Mouse (Mus musculus) CH12.LX (cell line): Measurements from ENCODE around the gene Adgra1. TPM values are rescaled to one million over a fixed set of nuclear protein-coding genes. Genes with fewer than 3 reads are reported as not detected.

Source experiments
- DNase-seq: peaks from one replicate; pipeline ENCODE4 v3.0.0-alpha.2; 2013; ENCODE audit errors: extremely low read depth
- H3K27ac ChIP-seq: 2 replicates; pipeline ENCODE4 v1.5.1; 2012; ENCODE audit warnings: low read depth, mild to moderate bottlenecking, control low read depth, moderate library complexity; ENCODE audit not compliant: insufficient read depth
- H3K27me3 ChIP-seq: replicated peaks from 2 replicates; pipeline ENCODE3; 2012; ENCODE audit warnings: inconsistent platforms
- H3K36me3 ChIP-seq, 2 experiments: replicated peaks in 1 of 2; 2 replicates each; pipeline versions ENCODE3 to v1.6.1; 2012; ENCODE audit warnings: inconsistent platforms in 1 of 2, low read length in 1 of 2, mild to moderate bottlenecking in 1 of 2, mixed read lengths in 1 of 2, moderate library complexity in 1 of 2; ENCODE audit not compliant: control insufficient read depth in 1 of 2, insufficient read depth in 1 of 2
- H3K4me1 ChIP-seq, 2 experiments: 2 replicates each; pipeline ENCODE4 v1.6.1; 2012; ENCODE audit warnings: inconsistent platforms in 1 of 2, moderate library complexity in 1 of 2; ENCODE audit not compliant: insufficient read depth in 2 of 2, control insufficient read depth in 1 of 2
- H3K4me2 ChIP-seq: 2 replicates; pipeline ENCODE4 v1.6.1; 2012; ENCODE audit warnings: low read depth, mild to moderate bottlenecking, control low read depth; ENCODE audit not compliant: poor library complexity, insufficient read depth, severe bottlenecking
- H3K4me3 ChIP-seq, 3 experiments: fragments of 150-350 bp in 1 of 3; sonication (generic) in 1 of 3; replicated peaks in 1 of 3; 2 replicates each; pipeline versions ENCODE3 to v1.5.1; 2011 to 2012; ENCODE audit warnings: low read depth in 2 of 3, low read length in 2 of 3, mild to moderate bottlenecking in 2 of 3, moderate library complexity in 2 of 3, control low read depth in 1 of 3, improper control_type of control experiment in 1 of 3, inconsistent platforms in 1 of 3, mixed read lengths in 1 of 3; ENCODE audit not compliant: poor library complexity in 1 of 3
- H3K79me2 ChIP-seq: replicated peaks from 2 replicates; pipeline ENCODE4 v1.6.1; 2012; ENCODE audit warnings: mild to moderate bottlenecking, moderate library complexity; ENCODE audit not compliant: control insufficient read depth, poor library complexity, insufficient read depth, severe bottlenecking; ENCODE audit errors: extremely low read depth
- H3K9ac ChIP-seq: 2 replicates; pipeline ENCODE4 v1.6.1; 2012; ENCODE audit warnings: low read depth, mild to moderate bottlenecking, control low read depth, moderate library complexity; ENCODE audit not compliant: insufficient read depth
- H3K9me3 ChIP-seq: replicated peaks from 2 replicates; pipeline ENCODE3; 2012; ENCODE audit warnings: low read length, inconsistent platforms, mixed read lengths
- BHLHE40 ChIP-seq: IDR thresholded peaks from 2 replicates; pipeline ENCODE4 v1.6.1; 2011; ENCODE audit warnings: mild to moderate bottlenecking, low read depth, low read length, improper control_type of control experiment
- CTCF ChIP-seq, 2 experiments: IDR thresholded peaks in 1 of 2; conservative IDR thresholded peaks in 1 of 2; 2 replicates each; pipeline ENCODE4 v1.5.1; 2011 to 2012; ENCODE audit warnings: low read depth in 2 of 2, low read length in 2 of 2, improper control_type of control experiment in 1 of 2, inconsistent platforms in 1 of 2, mild to moderate bottlenecking in 1 of 2, moderate library complexity in 1 of 2
- EP300 ChIP-seq: IDR thresholded peaks from 2 replicates; pipeline ENCODE4 v1.6.1; 2011; ENCODE audit warnings: low read length, improper control_type of control experiment
- GABPA ChIP-seq: IDR thresholded peaks from 2 replicates; pipeline ENCODE4 v1.6.1; 2012; ENCODE audit warnings: low read depth, low read length, improper control_type of control experiment, inconsistent platforms; ENCODE audit not compliant: insufficient replicate concordance
- HCFC1 ChIP-seq: IDR thresholded peaks from 2 replicates; pipeline ENCODE4 v1.6.1; 2012; ENCODE audit warnings: low read depth, mild to moderate bottlenecking, inconsistent platforms, low read length, improper control_type of control experiment
- IRF4 ChIP-seq: IDR thresholded peaks from 2 replicates; pipeline ENCODE4 v1.6.1; 2014; ENCODE audit warnings: low read depth, mild to moderate bottlenecking, inconsistent platforms, low read length, improper control_type of control experiment
- JUN ChIP-seq: IDR thresholded peaks from 2 replicates; pipeline ENCODE4 v1.6.1; 2011; ENCODE audit warnings: low read depth, mild to moderate bottlenecking, low read length, improper control_type of control experiment, moderate library complexity; ENCODE audit not compliant: insufficient read depth
- JUND ChIP-seq: conservative IDR thresholded peaks from 2 replicates; pipeline ENCODE4 v1.6.1; 2011; ENCODE audit warnings: low read depth, low read length, improper control_type of control experiment
- MAX ChIP-seq: IDR thresholded peaks from 2 replicates; pipeline ENCODE4 v1.6.1; 2011; ENCODE audit warnings: low read length, improper control_type of control experiment
- MEF2A ChIP-seq: IDR thresholded peaks from 2 replicates; pipeline ENCODE4 v1.6.1; 2014; ENCODE audit warnings: low read depth, mild to moderate bottlenecking, inconsistent platforms, low read length, improper control_type of control experiment, borderline replicate concordance
- MXI1 ChIP-seq: IDR thresholded peaks from 2 replicates; pipeline ENCODE4 v1.6.1; 2011; ENCODE audit warnings: mild to moderate bottlenecking, low read depth, low read length, improper control_type of control experiment
- MYC ChIP-seq: IDR thresholded peaks from 2 replicates; pipeline ENCODE4 v1.6.1; 2011; ENCODE audit warnings: low read depth, mild to moderate bottlenecking, improper control_type of control experiment, low read length
- RAD21 ChIP-seq: IDR thresholded peaks from 2 replicates; pipeline ENCODE4 v1.6.1; 2011; ENCODE audit warnings: low read depth, mild to moderate bottlenecking, low read length, improper control_type of control experiment, moderate library complexity
- RCOR1 ChIP-seq: conservative IDR thresholded peaks from 2 replicates; pipeline ENCODE4 v1.6.1; 2012; ENCODE audit warnings: low read depth, mild to moderate bottlenecking, inconsistent platforms, low read length, improper control_type of control experiment
- SIN3A ChIP-seq: IDR thresholded peaks from 2 replicates; pipeline ENCODE4 v1.6.1; 2012; ENCODE audit warnings: low read length, improper control_type of control experiment, inconsistent platforms
- SMC3 ChIP-seq: IDR thresholded peaks from 2 replicates; pipeline ENCODE4 v1.6.1; 2011; ENCODE audit warnings: low read depth, low read length, improper control_type of control experiment
- UBTF ChIP-seq: IDR thresholded peaks from 2 replicates; pipeline ENCODE4 v1.6.1; 2012; ENCODE audit warnings: low read depth, mild to moderate bottlenecking, inconsistent platforms, low read length, improper control_type of control experiment, moderate library complexity
- USF1 ChIP-seq: IDR thresholded peaks from 2 replicates; pipeline ENCODE4 v1.6.1; 2014; ENCODE audit warnings: low read depth, mild to moderate bottlenecking, inconsistent platforms, low read length, improper control_type of control experiment
- USF2 ChIP-seq: conservative IDR thresholded peaks from 2 replicates; pipeline ENCODE4 v1.6.1; 2011; ENCODE audit warnings: low read depth, low read length, improper control_type of control experiment
- ZC3H11A ChIP-seq: IDR thresholded peaks from 2 replicates; pipeline ENCODE4 v1.6.1; 2012; ENCODE audit warnings: low read depth, mild to moderate bottlenecking, inconsistent platforms, low read length, improper control_type of control experiment
- dilution Hi-C: fragments of 300-500 bp; cut with MboI; formaldehyde crosslinking; loops from 2 replicates; pipeline ENCODE4 v1.14.3; 2020; ENCODE audit warnings: low sequenced_read_pairs; ENCODE audit not compliant: extremely low pct_unique_long_range_greater_than_20kb, extremely low pct_ligation_motif_present
- in situ Hi-C: fragments of 300-500 bp; cut with MboI; formaldehyde crosslinking; loops from 3 replicates; pipeline ENCODE4 v1.14.3; 2019; ENCODE audit warnings: low sequenced_read_pairs, low pct_ligation_motif_present, low pct_unique_long_range_greater_than_20kb, mixed read lengths
- polyA plus RNA-seq: library from polyadenylated mRNA; unstranded; fragments of >175 nt; gene quantifications from 2 replicates; pipeline ENCODE4 v1.2.1, GENCODE M21; 2012; ENCODE audit warnings: low read depth; ENCODE audit not compliant: insufficient read length
- total RNA-seq, 2 experiments: library from RNA; depleted of rRNA; stranded (reverse); fragments of 300-350 nt in 1 of 2; fragments of >200 nt in 1 of 2; gene quantifications; 2 replicates each; pipeline ENCODE4 v1.2.3; 2012 to 2014

Gene Adgra1
- total and polyA plus RNA-seq, 3 experiments: not detected

DNA sequence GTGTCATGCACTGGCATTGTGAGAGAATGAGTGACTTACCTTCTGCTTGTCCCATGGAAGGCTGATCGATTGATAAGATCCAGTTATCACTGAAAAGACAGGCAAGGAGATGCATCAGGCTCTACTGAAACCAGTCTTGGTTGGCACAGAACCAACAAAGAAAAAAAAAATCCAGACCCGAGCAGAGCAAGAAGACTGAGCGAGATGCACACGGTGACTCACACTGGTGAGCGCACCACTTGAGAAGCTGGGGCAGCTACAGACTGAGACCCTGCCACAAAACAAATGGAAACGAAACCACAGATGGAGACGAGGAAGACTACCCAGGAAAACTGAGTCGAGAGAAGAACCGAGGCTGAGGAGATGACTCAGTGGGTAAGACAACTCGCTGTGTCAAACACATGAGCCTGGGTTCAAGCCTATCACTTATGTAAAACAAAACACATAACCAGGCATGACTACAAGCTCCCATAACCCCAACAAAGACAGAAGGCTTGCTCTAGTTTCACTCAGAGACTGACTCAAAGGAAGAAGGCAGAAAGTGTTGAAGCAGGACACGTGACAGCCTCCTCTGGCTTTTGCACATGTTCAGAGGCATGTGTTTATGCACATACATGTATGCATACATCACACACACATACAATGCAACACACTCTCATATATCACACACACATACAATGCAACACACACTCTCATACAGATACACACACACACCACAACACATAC, 6.6 kb downstream of the Adgra1 start:
- TF ChIP-seq RCOR1: no peak
- TF ChIP-seq ZC3H11A: no peak
- TF ChIP-seq SMC3: no peak
- TF ChIP-seq MEF2A: 0 out of 2 replicates have a peak, but pooled peaks have one; percentile 38
- TF ChIP-seq IRF4: peak; percentile 40; the same call in 1 of the 2 replicates
- TF ChIP-seq MAX: peak; percentile 80; the same call in 1 of the 2 replicates
- TF ChIP-seq JUN: 0 out of 2 replicates have a peak, but pooled peaks have one; percentile 3
- no peak for TF ChIP-seq HCFC1
- peak; percentile 37; the same call in 1 of the 2 replicates for TF ChIP-seq JUND
- peak; percentile 57 for TF ChIP-seq USF1
- TF ChIP-seq GABPA: no peak
- TF ChIP-seq MXI1: peak; percentile 57; the same call in 1 of the 2 replicates
- peak; percentile 66 for TF ChIP-seq MYC
- peak; percentile 38; the same call in 1 of the 2 replicates for TF ChIP-seq SIN3A
- TF ChIP-seq RAD21: no peak
- no peak for TF ChIP-seq CTCF (conservative IDR thresholded peaks at IDR 0.05 in 1 of 2, IDR thresholded peaks at IDR 0.05 in 1 of 2; ENCODE audit: low read depth in 2 of 2, low read length in 2 of 2)
- TF ChIP-seq BHLHE40: peak; percentile 86
- TF ChIP-seq EP300: peak; percentile 61
- TF ChIP-seq UBTF: no peak
- peak; percentile 44; the same call in 1 of the 2 replicates for TF ChIP-seq USF2
- no peak overlapping the region for H3K4me3 ChIP-seq
- peak overlapping the region; percentile 9; the same call in 1 of the 2 replicates for H3K4me2 ChIP-seq
- peaks cover 0 to 4% of the 10 kb centered on the region in 2 experiments; a peak in 3 of 4 replicates for H3K4me1 ChIP-seq
- no peak for DNase-seq
- H3K27ac ChIP-seq: no peak overlapping the region
- dilution Hi-C loops: no loop called here
- in situ Hi-C loops: loop anchor here (5.0 to 10.0 kb wide), 2 partner anchors 46 to 138 kb away; no protein-coding TSS in a partner anchor
- H3K79me2 ChIP-seq: no peaks in the 10 kb centered on the region
- H3K9ac ChIP-seq: no peak overlapping the region
- peaks cover 14% of the 10 kb centered on the region for H3K27me3 ChIP-seq
- H3K9me3 ChIP-seq: peaks cover 6% of the 10 kb centered on the region
- no peaks in the 10 kb centered on the region for H3K36me3 ChIP-seq
